Mouse (Mus musculus) hindbrain, embryonic 10.5 days (tissue): ENCODE data around the gene Foxn3. TPM values are rescaled to one million over a fixed set of nuclear protein-coding genes. Genes with fewer than 3 reads are reported as not detected.

ENCODE experiments used
- DNase-seq: peaks from one replicate; pipeline ENCODE4 v3.0.0-alpha.2; 2017; ENCODE audit warnings: low spot score
- H3K27ac ChIP-seq: fragments of 300-500 bp; sonication (generic); 2 replicates; pipeline ENCODE4 v1.5.1; 2016; ENCODE audit warnings: mild to moderate bottlenecking, moderate library complexity
- H3K27me3 ChIP-seq: fragments of 300-500 bp; sonication (generic); 2 replicates; pipeline ENCODE4 v1.6.1; 2016; ENCODE audit warnings: mild to moderate bottlenecking; ENCODE audit not compliant: poor library complexity, insufficient read depth, severe bottlenecking
- H3K36me3 ChIP-seq: fragments of 300-500 bp; sonication (generic); 2 replicates; pipeline ENCODE4 v1.6.1; 2016; ENCODE audit warnings: mild to moderate bottlenecking, moderate library complexity
- H3K4me1 ChIP-seq: fragments of 300-500 bp; sonication (generic); replicated peaks from 2 replicates; pipeline ENCODE4 v1.6.1; 2016; ENCODE audit warnings: mild to moderate bottlenecking
- H3K4me3 ChIP-seq: fragments of 300-500 bp; sonication (generic); 2 replicates; pipeline ENCODE4 v1.5.1; 2016; ENCODE audit warnings: mild to moderate bottlenecking, moderate library complexity
- H3K9me3 ChIP-seq: fragments of 300-500 bp; sonication (generic); 2 replicates; pipeline ENCODE4 v1.6.1; 2016; ENCODE audit warnings: mild to moderate bottlenecking, moderate library complexity
- WGBS: fragments of 180-500 bp; shearing (Covaris S2); methylation state at CpG from one replicate; pipeline ENCODE4 v1.1.7; 2016; 5-methylcytosine and 5-hydroxymethylcytosine counted together
- polyA plus RNA-seq: library from polyadenylated mRNA; unstranded; fragments of >200 nt; fragmentation: Nextera tagmentation; extraction: Ambion mirVana; gene quantifications from 2 replicates; pipeline ENCODE4 v1.2.1, GENCODE M21; 2016

Gene Foxn3
- polyA plus RNA-seq, 1 experiment from 2014 or later = 56.3 TPM

DNA sequence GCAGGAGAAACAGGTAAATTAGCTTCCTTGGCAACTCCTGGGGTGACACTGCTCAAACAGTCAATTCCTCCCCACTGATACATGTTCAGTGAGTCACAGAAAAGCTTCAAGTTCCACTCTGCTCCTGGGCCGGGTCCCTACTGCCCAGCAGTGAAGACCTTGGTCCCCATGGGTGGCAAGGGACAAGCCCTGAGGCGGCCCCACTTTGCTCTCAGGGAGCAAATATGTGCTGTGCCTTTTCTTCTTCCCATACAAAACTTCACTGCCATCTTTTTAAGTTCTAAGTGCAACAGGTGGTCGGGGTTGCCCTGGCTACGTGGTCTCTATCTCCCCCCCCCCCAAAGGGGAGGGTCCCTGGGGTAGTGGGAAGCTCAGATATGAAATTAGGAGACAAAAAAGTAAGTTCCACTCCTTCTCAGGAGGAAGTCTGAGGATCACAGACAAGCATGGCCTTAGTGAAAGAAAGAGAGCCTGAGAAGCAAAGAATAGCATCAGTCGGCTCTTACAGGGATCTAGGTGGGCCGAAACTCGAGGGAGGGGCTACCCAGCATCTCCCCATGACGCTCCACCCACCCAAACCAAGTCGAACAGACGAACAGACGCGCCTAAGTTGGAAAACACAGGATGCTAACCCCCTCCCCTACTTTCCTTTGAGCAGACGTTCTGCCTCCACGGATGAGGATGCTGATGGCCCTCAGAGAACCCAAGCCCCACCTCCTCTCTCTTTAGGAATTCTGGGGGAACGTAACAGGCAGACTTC, 342.1 kb downstream of the Foxn3 start:
- H3K36me3 ChIP-seq = no peaks in the 10 kb centered on the region
- peak overlapping the region; percentile 4; the same call in 1 of the 2 replicates for H3K4me3 ChIP-seq
- H3K9me3 ChIP-seq = no peaks in the 10 kb centered on the region
- peaks cover 10% of the 10 kb centered on the region for H3K27me3 ChIP-seq
- H3K4me1 ChIP-seq = peaks cover 96% of the 10 kb centered on the region
- DNase-seq = peak; percentile 27
- WGBS = 30% methylated on average over 15 of the region's 15 CpGs
- H3K27ac ChIP-seq = peak overlapping the region; percentile 83

GRCm38 (mm10) chr12:99220333-99220732, 343.0 kb downstream of the Foxn3 start:
- Histone ChIP-seq H3K4me1 (peaks cover 96% of the 10 kb centered on the region), H3K36me3 (no peaks in the 10 kb centered on the region), H3K4me3 (peak overlapping the region; percentile 4; the same call in 1 of the 2 replicates), H3K9me3 (no peaks in the 10 kb centered on the region), H3K27me3 (peaks cover 7% of the 10 kb centered on the region), H3K27ac (peak overlapping the region; percentile 83; the same call in 1 of the 2 replicates)
- WGBS = 23% methylated on average over 8 of the region's 8 CpGs
- DNase-seq = peak; percentile 88

DNA sequence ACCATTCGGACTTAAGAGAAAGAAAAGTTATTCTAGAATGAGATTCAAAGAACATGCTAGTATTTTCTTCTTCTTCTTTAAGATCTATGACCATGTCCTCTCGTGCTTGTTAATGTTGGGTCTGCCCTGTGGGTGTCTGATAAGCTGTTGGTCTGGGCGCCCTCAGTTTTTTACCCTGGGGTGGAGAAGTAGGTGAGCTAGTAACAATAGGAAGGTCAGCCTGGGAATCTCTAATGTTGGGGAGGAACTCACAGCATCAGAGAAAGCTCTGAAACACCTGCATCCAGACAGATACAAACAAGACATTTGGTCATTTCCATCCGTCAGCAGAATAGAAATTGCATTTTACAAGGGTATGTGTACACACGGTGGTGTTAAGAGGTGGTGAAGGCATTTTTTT, 343.6 kb downstream of the Foxn3 start:
- Histone ChIP-seq H3K27me3 (peaks cover 6% of the 10 kb centered on the region), H3K36me3 (no peaks in the 10 kb centered on the region), H3K4me1 (peaks cover 96% of the 10 kb centered on the region), H3K27ac (peak overlapping the region; percentile 80), H3K4me3 (no peak overlapping the region), H3K9me3 (no peaks in the 10 kb centered on the region)
- WGBS = 37% methylated on average over 5 of the region's 5 CpGs
- no peak for DNase-seq

DNA sequence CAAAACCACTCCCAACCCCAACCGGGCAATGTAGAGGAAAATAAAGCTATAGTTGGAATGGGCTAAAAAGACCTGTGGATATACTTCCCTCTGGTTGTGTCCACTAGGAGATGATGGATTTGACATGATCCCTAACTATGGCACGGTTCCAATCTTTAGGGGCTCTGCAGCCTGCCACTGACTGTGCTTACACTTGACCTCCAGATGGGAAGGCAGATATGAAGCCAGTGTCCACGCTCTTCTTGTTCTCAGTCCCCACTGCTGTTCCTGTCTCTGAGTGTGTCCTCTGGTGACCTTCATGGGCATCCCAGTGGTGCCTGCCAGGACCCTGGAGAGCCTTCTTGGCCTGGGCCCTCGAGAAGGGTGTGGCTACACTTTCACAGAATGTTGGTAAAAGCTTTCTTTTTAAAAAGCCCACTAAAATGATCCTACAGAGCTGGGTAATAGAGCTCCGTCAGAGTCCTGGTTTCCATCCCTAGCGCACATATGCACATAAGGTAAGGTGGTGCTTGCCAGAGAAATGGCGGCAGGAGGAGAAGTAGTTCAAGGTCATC, 346.2 kb downstream of the Foxn3 start:
- Histone ChIP-seq H3K27ac (peak overlapping the region; percentile 62; the same call in 1 of the 2 replicates), H3K36me3 (peaks cover 4% of the 10 kb centered on the region; the same call in 1 of the 2 replicates), H3K27me3 (no peaks in the 10 kb centered on the region; the same call in 1 of the 2 replicates), H3K4me1 (peaks cover 80% of the 10 kb centered on the region), H3K4me3 (no peak overlapping the region), H3K9me3 (no peaks in the 10 kb centered on the region)
- 91% methylated on average over 7 of the region's 7 CpGs for WGBS
- no peak for DNase-seq

- Histone ChIP-seq H3K27me3 (no peaks in the 10 kb centered on the region; the same call in 1 of the 2 replicates), H3K36me3 (peaks cover 4% of the 10 kb centered on the region; the same call in 1 of the 2 replicates), H3K4me1 (peaks cover 71% of the 10 kb centered on the region), H3K27ac (peak overlapping the region; percentile 62), H3K4me3 (no peak overlapping the region), H3K9me3 (no peaks in the 10 kb centered on the region)
- no peak for DNase-seq
- WGBS = 62% methylated on average over 5 of the region's 5 CpGs
Measured at GRCm38 (mm10) chr12:99216341-99216761, 347.0 kb downstream of the Foxn3 start.

DNA sequence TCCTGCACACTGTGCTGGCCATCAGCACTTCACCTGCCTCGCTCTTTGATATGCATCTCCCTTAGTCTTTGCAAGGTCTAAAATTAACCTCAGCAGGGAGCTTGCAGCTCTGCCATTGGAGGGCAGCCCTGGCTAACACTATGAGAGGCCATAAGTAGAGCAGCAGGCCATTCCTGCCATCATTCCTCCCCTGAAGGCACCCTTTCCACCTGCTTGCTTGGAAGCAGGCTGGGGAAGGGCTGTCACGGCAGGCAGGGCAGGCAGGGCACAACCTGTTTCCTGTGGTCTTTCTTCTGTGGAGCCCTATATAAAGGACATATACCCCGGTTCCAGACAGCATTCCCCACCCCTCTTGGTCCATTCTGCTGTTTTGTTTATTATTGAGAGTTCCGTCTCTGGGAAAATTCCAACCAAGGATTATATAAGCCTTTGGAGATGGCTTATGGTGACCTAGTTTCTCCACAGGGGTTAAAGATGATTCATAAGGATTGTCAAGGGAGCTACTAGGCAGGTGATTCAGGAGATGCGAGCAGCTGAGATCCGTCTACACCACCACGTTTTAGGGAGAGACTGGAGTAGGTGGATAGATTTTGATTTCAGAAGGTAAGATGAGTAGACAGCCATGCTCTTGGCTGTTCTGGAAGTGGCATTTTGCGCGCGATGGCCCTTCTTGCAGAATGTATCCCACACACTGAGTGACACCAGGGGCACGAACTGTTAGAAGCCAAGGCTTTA, 347.7 kb downstream of the Foxn3 start:
- WGBS = 77% methylated on average over 11 of the region's 11 CpGs
- Histone ChIP-seq H3K4me3 (no peak overlapping the region), H3K9me3 (no peaks in the 10 kb centered on the region), H3K36me3 (peaks cover 4% of the 10 kb centered on the region; the same call in 1 of the 2 replicates), H3K27ac (peak overlapping the region; percentile 62), H3K27me3 (no peaks in the 10 kb centered on the region; the same call in 1 of the 2 replicates), H3K4me1 (peaks cover 64% of the 10 kb centered on the region)
- no peak for DNase-seq

GRCm38 (mm10) chr12:99214098-99214497, 349.3 kb downstream of the Foxn3 start:
- no peaks in the 10 kb centered on the region for H3K9me3 ChIP-seq
- no peaks in the 10 kb centered on the region; the same call in 1 of the 2 replicates for H3K27me3 ChIP-seq
- no peak for DNase-seq
- peaks cover 5% of the 10 kb centered on the region; the same call in 1 of the 2 replicates for H3K36me3 ChIP-seq
- WGBS = 74% methylated on average over 5 of the region's 5 CpGs
- no peak overlapping the region for H3K4me3 ChIP-seq
- H3K4me1 ChIP-seq = peaks cover 48% of the 10 kb centered on the region
- H3K27ac ChIP-seq = peak overlapping the region; percentile 3; the same call in 1 of the 2 replicates

- Histone ChIP-seq H3K36me3 (peaks cover 13% of the 10 kb centered on the region), H3K4me1 (peaks cover 40% of the 10 kb centered on the region), H3K4me3 (no peak overlapping the region), H3K9me3 (no peaks in the 10 kb centered on the region), H3K27ac (no peak overlapping the region), H3K27me3 (no peaks in the 10 kb centered on the region; the same call in 1 of the 2 replicates)
- 94% methylated on average over 12 of the region's 12 CpGs for WGBS
- no peak for DNase-seq
Measured at GRCm38 (mm10) chr12:99213218-99213617, 350.2 kb downstream of the Foxn3 start.

DNA sequence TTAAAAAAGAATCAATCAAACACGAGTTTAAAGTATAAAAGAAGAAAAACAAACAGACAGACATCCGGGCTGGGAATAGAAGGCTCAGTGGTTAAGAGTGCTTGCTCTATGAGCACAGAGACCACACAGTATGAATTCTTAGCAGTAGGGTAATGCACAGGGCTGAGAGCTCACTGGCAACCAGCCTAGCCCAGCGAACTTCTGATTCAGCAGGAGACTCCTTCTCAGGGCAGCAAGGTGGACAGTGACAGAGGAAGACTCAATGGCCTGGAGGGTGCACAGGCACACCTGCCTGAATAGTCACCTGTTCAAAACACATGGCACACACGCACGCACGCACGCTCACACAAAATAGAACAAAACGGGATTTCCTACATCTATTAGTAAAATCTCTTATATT, 353.6 kb downstream of the Foxn3 start:
- Histone ChIP-seq H3K4me3 (no peak overlapping the region), H3K4me1 (peaks cover 9% of the 10 kb centered on the region), H3K27me3 (no peaks in the 10 kb centered on the region), H3K36me3 (peaks cover 34% of the 10 kb centered on the region), H3K9me3 (no peaks in the 10 kb centered on the region), H3K27ac (no peak overlapping the region)
- no peak for DNase-seq
- 91% methylated on average over 8 of the region's 8 CpGs for WGBS

DNA sequence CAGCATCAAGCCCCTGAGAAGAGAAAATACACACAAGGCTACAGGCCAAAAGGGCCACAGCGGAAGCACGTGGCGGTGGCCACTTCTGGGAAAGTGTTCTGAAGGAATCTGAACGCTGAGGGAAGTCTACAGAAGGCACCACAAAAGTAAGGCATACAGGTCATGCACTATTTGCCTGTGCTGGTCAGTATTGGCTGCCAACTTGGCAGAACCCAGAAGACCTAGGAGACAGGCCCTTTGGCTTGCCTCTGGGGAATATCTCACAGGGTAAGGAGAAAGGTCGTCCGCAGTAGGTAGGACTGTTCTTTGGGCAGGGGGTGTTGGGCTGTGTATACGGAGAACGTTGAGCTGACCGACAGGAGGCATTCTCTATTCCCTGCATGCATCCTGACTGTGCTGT, 355.1 kb downstream of the Foxn3 start:
- no peak overlapping the region for H3K27ac ChIP-seq
- DNase-seq = no peak
- H3K4me3 ChIP-seq = no peak overlapping the region
- no peaks in the 10 kb centered on the region; the same call in 1 of the 2 replicates for H3K4me1 ChIP-seq
- H3K9me3 ChIP-seq = no peaks in the 10 kb centered on the region
- 82% methylated on average over 9 of the region's 9 CpGs for WGBS
- no peaks in the 10 kb centered on the region for H3K27me3 ChIP-seq
- peaks cover 41% of the 10 kb centered on the region for H3K36me3 ChIP-seq

- H3K9me3 ChIP-seq = no peaks in the 10 kb centered on the region
- DNase-seq = no peak
- no peak overlapping the region for H3K27ac ChIP-seq
- H3K27me3 ChIP-seq = no peaks in the 10 kb centered on the region
- H3K4me3 ChIP-seq = no peak overlapping the region
- WGBS = 88% methylated on average over 15 of the region's 15 CpGs
- no peaks in the 10 kb centered on the region; the same call in 1 of the 2 replicates for H3K4me1 ChIP-seq
- peaks cover 37% of the 10 kb centered on the region for H3K36me3 ChIP-seq
Measured at GRCm38 (mm10) chr12:99207014-99207612, 356.3 kb downstream of the Foxn3 start.

DNA sequence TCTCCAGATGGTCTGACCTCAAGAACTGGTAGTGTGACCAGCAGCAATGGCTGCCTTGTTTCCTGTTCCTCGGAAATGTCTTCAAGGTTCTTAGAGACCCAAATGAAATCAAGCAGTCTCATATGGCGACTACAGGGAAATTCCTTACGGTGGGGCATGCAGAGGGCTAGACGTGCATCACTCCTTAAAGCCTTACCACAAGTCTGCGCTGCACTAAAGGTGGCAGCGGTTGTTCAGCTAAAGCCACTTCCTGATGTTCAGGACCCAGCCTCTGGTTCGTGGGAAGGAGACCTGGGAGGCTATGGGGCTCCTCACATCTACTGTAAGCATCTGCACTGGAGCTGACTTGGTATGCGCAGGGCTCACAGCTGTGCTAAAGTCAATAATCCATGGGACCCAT, 357.6 kb downstream of the Foxn3 start:
- Histone ChIP-seq H3K27ac (no peak overlapping the region), H3K36me3 (peaks cover 37% of the 10 kb centered on the region), H3K9me3 (no peaks in the 10 kb centered on the region), H3K27me3 (no peaks in the 10 kb centered on the region), H3K4me3 (no peak overlapping the region), H3K4me1 (peaks cover under 1% of the 10 kb centered on the region; the same call in 1 of the 2 replicates)
- no peak for DNase-seq
- 93% methylated on average over 8 of the region's 8 CpGs for WGBS
